Mouse (Mus musculus): ENCODE data around the gene Inip.

GRCm38 (mm10) chr4:59739882-59740281, 61.5 kb downstream of the Inip start:
- TF ChIP-seq CTCF (IDR thresholded peaks at IDR 0.05; ENCODE audit: borderline replicate concordance, insufficient read depth, low read length), result no peak
- no peak for TF ChIP-seq POLR2A (IDR thresholded peaks at IDR 0.05; ENCODE audit: low read depth, low read length)

Measured in embryonic fibroblast, embryonic 13.5 days (primary cell).